Mouse (Mus musculus): ENCODE results near the gene H2al2a. TPM values are rescaled to one million over a fixed set of nuclear protein-coding genes. Genes with fewer than 3 reads are reported as not detected.

Gene H2al2a
- polyA plus RNA-seq, 1 experiment from 2014 or later = not detected

GRCm38 (mm10) chr2:18022886-18023285 lies 26.1 kb upstream of the H2al2a start:
- Histone ChIP-seq H3K27me3 (ENCODE audit: low read depth, poor library complexity, severe bottlenecking) (no peaks in the 10 kb centered on the region), H3K4me1 (peaks cover 41% of the 10 kb centered on the region)
- DNase-seq (ENCODE audit: low spot score) = no peak

GRCm38 (mm10) chr2:18019122-18019521 lies 22.4 kb upstream of the H2al2a start:
- Histone ChIP-seq H3K36me3 (no peaks in the 10 kb centered on the region), H3K4me3 (no peak overlapping the region), H3K9me3 (replicated peaks) (peaks cover 4% of the 10 kb centered on the region; the same call in 1 of the 2 replicates), H3K4me1 (peaks cover 12% of the 10 kb centered on the region), H3K27ac (replicated peaks) (no peak overlapping the region), H3K27me3 (ENCODE audit: low read depth, poor library complexity, severe bottlenecking) (no peaks in the 10 kb centered on the region)
- 84% methylated on average over 1 of the region's 1 CpGs for WGBS
- DNase-seq (ENCODE audit: low spot score) = no peak

More at GRCm38 (mm10) chr2:18022886-18023285, 26.1 kb upstream of the H2al2a start:
- 62% methylated on average over 1 of the region's 1 CpGs for WGBS
- Histone ChIP-seq H3K4me3 (no peak overlapping the region), H3K36me3 (no peaks in the 10 kb centered on the region), H3K27ac (replicated peaks) (no peak overlapping the region), H3K9me3 (replicated peaks) (no peaks in the 10 kb centered on the region; the same call in 1 of the 2 replicates)

GRCm38 (mm10) chr2:18017321-18017720 lies 20.6 kb upstream of the H2al2a start:
- DNase-seq (ENCODE audit: low spot score) = no peak
- Histone ChIP-seq H3K4me1 (no peaks in the 10 kb centered on the region), H3K36me3 (no peaks in the 10 kb centered on the region), H3K9me3 (replicated peaks) (peaks cover 4% of the 10 kb centered on the region; the same call in 1 of the 2 replicates), H3K27ac (replicated peaks) (no peak overlapping the region), H3K27me3 (ENCODE audit: low read depth, poor library complexity, severe bottlenecking) (no peaks in the 10 kb centered on the region), H3K4me3 (no peak overlapping the region)
- 95% methylated on average over 6 of the region's 6 CpGs for WGBS

GRCm38 (mm10) chr2:18016639-18017038 lies 19.9 kb upstream of the H2al2a start:
- H3K27ac ChIP-seq (replicated peaks) = no peak overlapping the region
- WGBS = 96% methylated on average over 1 of the region's 1 CpGs
- H3K9me3 ChIP-seq (replicated peaks) = peaks cover 4% of the 10 kb centered on the region; the same call in 1 of the 2 replicates
- H3K4me3 ChIP-seq = no peak overlapping the region
- H3K27me3 ChIP-seq (ENCODE audit: low read depth, poor library complexity, severe bottlenecking) = no peaks in the 10 kb centered on the region
- H3K36me3 ChIP-seq = no peaks in the 10 kb centered on the region
- DNase-seq (ENCODE audit: low spot score) = no peak
- no peaks in the 10 kb centered on the region for H3K4me1 ChIP-seq

- no peak for DNase-seq (ENCODE audit: low spot score)
- Histone ChIP-seq H3K4me1 (no peaks in the 10 kb centered on the region), H3K4me3 (no peak overlapping the region), H3K27me3 (ENCODE audit: low read depth, poor library complexity, severe bottlenecking) (no peaks in the 10 kb centered on the region), H3K9me3 (replicated peaks) (peaks cover 4% of the 10 kb centered on the region; the same call in 1 of the 2 replicates), H3K27ac (replicated peaks) (no peak overlapping the region), H3K36me3 (no peaks in the 10 kb centered on the region)
- 48% methylated on average over 3 of the region's 3 CpGs for whole genome bisulfite sequencing
Measured at GRCm38 (mm10) chr2:18015581-18015980, 18.8 kb upstream of the H2al2a start.

GRCm38 (mm10) chr2:18012866-18013265 lies 16.1 kb upstream of the H2al2a start:
- H3K36me3 ChIP-seq = no peaks in the 10 kb centered on the region
- peaks cover 4% of the 10 kb centered on the region; the same call in 1 of the 2 replicates for H3K9me3 ChIP-seq (replicated peaks)
- 88% methylated on average over 3 of the region's 3 CpGs for WGBS
- no peaks in the 10 kb centered on the region for H3K27me3 ChIP-seq (ENCODE audit: low read depth, poor library complexity, severe bottlenecking)
- no peak for DNase-seq (ENCODE audit: low spot score)
- H3K27ac ChIP-seq (replicated peaks) = no peak overlapping the region
- H3K4me1 ChIP-seq = no peaks in the 10 kb centered on the region
- H3K4me3 ChIP-seq = no peak overlapping the region

- no peak for DNase-seq (ENCODE audit: low spot score)
- Histone ChIP-seq H3K9me3 (replicated peaks) (no peaks in the 10 kb centered on the region), H3K36me3 (no peaks in the 10 kb centered on the region), H3K4me1 (no peaks in the 10 kb centered on the region), H3K4me3 (no peak overlapping the region), H3K27me3 (ENCODE audit: low read depth, poor library complexity, severe bottlenecking) (no peaks in the 10 kb centered on the region), H3K27ac (replicated peaks) (no peak overlapping the region)
- 88% methylated on average over 6 of the region's 6 CpGs for WGBS
Measured at GRCm38 (mm10) chr2:18011226-18011625, 14.5 kb upstream of the H2al2a start.

- WGBS = 33% methylated on average over 8 of the region's 8 CpGs
- no peaks in the 10 kb centered on the region for H3K27me3 ChIP-seq (ENCODE audit: low read depth, poor library complexity, severe bottlenecking)
- peaks cover 7% of the 10 kb centered on the region for H3K4me1 ChIP-seq
- no peaks in the 10 kb centered on the region for H3K9me3 ChIP-seq (replicated peaks)
- H3K36me3 ChIP-seq = no peaks in the 10 kb centered on the region
- no peak overlapping the region for H3K27ac ChIP-seq (replicated peaks)
- peak; percentile 23 for DNase-seq (ENCODE audit: low spot score)
- H3K4me3 ChIP-seq = no peak overlapping the region
Measured at GRCm38 (mm10) chr2:18005137-18005536, 8.4 kb upstream of the H2al2a start.

GRCm38 (mm10) chr2:18004286-18004685 lies 7.5 kb upstream of the H2al2a start:
- 89% methylated on average over 4 of the region's 4 CpGs for WGBS
- Histone ChIP-seq H3K4me3 (no peak overlapping the region), H3K27ac (replicated peaks) (no peak overlapping the region), H3K4me1 (peaks cover 7% of the 10 kb centered on the region), H3K27me3 (ENCODE audit: low read depth, poor library complexity, severe bottlenecking) (no peaks in the 10 kb centered on the region), H3K36me3 (no peaks in the 10 kb centered on the region), H3K9me3 (replicated peaks) (no peaks in the 10 kb centered on the region)
- no peak for DNase-seq (ENCODE audit: low spot score)

GRCm38 (mm10) chr2:18002306-18002705 lies 5.5 kb upstream of the H2al2a start:
- Histone ChIP-seq H3K9me3 (replicated peaks) (no peaks in the 10 kb centered on the region), H3K4me3 (no peak overlapping the region), H3K27ac (replicated peaks) (no peak overlapping the region), H3K36me3 (no peaks in the 10 kb centered on the region), H3K27me3 (ENCODE audit: low read depth, poor library complexity, severe bottlenecking) (no peaks in the 10 kb centered on the region), H3K4me1 (peaks cover 7% of the 10 kb centered on the region)
- WGBS = 93% methylated on average over 3 of the region's 3 CpGs
- DNase-seq (ENCODE audit: low spot score) = no peak

GRCm38 (mm10) chr2:17989562-17989961 lies 7.2 kb downstream of the H2al2a start:
- DNase-seq (ENCODE audit: low spot score) = no peak

GRCm38 (mm10) chr2:17989115-17989514 lies 7.6 kb downstream of the H2al2a start:
- peaks cover 3% of the 10 kb centered on the region; the same call in 1 of the 2 replicates for H3K4me1 ChIP-seq
- DNase-seq (ENCODE audit: low spot score) = no peak
- WGBS = 54% methylated on average over 3 of the region's 3 CpGs
- H3K36me3 ChIP-seq = no peaks in the 10 kb centered on the region
- no peaks in the 10 kb centered on the region for H3K27me3 ChIP-seq (ENCODE audit: low read depth, poor library complexity, severe bottlenecking)
- H3K9me3 ChIP-seq (replicated peaks) = peaks cover 6% of the 10 kb centered on the region; the same call in 1 of the 2 replicates
- H3K27ac ChIP-seq (replicated peaks) = no peak overlapping the region
- H3K4me3 ChIP-seq = no peak overlapping the region

More at GRCm38 (mm10) chr2:17989562-17989961, 7.2 kb downstream of the H2al2a start:
- Histone ChIP-seq H3K4me3 (no peak overlapping the region), H3K27me3 (ENCODE audit: low read depth, poor library complexity, severe bottlenecking) (no peaks in the 10 kb centered on the region), H3K4me1 (peaks cover 3% of the 10 kb centered on the region; the same call in 1 of the 2 replicates), H3K27ac (replicated peaks) (no peak overlapping the region), H3K9me3 (replicated peaks) (peaks cover 6% of the 10 kb centered on the region; the same call in 1 of the 2 replicates), H3K36me3 (no peaks in the 10 kb centered on the region)

- Histone ChIP-seq H3K27ac (replicated peaks) (no peak overlapping the region), H3K4me3 (no peak overlapping the region), H3K27me3 (ENCODE audit: low read depth, poor library complexity, severe bottlenecking) (no peaks in the 10 kb centered on the region), H3K4me1 (peaks cover 3% of the 10 kb centered on the region; the same call in 1 of the 2 replicates), H3K36me3 (no peaks in the 10 kb centered on the region), H3K9me3 (replicated peaks) (peaks cover 6% of the 10 kb centered on the region; the same call in 1 of the 2 replicates)
- WGBS = 88% methylated on average over 3 of the region's 3 CpGs
- DNase-seq (ENCODE audit: low spot score) = no peak
Measured at GRCm38 (mm10) chr2:17986694-17987093, 10.1 kb downstream of the H2al2a start.
